Mouse (Mus musculus): ENCODE measurements around the gene Sesn3.
"Not testable (repeated sequence)": the region's sequence is repeated elsewhere in the genome, so short reads cannot be mapped to it uniquely, and the experiment has no call there.

Sesn3 gene

DNA sequence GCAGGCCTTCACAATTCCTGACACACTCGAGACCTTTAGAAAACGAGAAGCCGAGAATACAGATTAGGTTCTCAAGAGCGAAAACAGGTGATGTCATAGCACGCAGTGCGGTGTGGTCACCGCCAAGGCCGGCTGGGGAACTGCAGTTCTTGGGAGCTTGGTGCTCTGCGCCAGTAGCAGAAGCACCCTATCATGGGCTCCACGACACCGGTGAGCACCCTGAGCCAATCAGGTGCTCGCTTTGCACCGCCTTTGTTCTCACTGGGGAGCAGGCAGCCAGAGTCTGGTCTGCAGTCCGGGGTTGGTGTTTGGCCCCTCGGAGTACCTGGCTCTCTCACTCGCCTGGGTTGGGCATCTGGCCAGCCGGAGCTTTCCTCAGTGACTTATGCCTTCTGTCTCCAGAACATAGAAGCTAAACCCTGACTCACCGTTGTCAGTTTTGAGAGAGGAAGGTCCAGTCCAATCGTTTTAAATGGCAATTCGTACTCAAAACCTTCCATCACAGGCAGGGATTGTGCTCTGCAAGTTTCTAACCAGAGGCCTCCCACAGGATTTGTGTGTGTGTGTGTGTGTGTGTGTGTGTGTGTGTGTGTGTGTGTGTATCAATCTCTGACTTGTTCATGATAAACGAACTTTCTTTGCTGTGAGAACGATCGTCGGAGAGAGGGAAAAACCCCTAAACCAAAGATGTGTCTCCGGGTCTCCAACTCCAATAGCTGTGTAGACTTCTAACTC is at the start of gene Sesn3:
Sesn3 (plus strand) TSS at position 82 of the 735 bp plus-strand sequence.
- DNase-seq (ENCODE audit: low spot score) = peak; percentile 78

DNA sequence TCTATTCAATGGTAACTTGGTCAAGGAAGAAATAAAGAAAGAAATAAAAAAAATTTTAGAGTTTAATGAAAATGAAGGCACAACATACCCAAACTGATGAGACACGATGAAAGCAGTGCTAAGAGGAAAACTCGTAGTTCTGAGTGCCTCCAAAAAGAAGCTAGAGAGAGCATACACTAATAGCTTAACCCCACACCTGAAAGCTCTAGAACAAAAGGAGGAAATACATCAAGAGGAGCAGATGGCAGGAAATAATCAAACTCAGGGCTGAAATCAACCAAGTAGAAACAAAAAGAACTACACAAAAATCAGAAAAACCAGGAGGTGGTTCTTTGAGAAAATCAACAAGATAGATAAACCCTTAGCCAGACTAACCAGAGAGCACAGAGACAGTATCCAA is 47.8 kb upstream of the Sesn3 start:
- DNase-seq (ENCODE audit: low spot score) = not testable (repeated sequence)

DNA sequence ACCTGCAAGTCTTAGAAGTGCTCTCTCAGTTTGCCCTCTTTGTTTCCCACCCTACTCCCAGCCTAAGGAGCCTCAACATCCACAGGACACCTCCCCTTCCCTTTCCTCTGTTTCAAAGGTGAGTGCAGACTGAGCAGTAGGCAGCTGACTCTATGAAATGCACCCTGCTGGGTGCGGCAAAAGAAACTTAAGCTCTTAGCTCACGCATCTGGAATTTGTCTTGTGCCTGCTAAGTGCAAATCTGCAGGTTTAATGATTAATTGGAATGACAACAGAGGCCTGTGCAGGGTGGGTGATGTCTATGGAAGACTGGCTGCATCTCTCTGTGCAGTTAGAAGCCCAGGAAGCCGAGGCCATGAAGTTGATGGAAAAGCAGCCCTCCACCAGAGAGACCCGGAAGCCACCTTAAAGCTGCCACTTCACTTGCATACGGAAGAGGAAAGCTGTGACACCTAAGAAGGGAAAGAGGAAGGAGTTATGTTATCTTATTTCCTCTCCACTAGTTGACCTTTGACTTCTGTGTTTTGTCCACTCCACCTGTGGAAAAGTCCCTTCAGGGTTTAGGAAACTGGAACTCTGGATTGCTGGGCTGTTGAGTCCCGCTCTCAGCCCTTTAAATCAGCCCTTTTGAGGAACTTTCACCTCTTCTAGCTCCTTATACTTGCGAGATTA is 41.0 kb upstream of the Sesn3 start:
- DNase-seq (ENCODE audit: low spot score) = peak; percentile 12

DNA sequence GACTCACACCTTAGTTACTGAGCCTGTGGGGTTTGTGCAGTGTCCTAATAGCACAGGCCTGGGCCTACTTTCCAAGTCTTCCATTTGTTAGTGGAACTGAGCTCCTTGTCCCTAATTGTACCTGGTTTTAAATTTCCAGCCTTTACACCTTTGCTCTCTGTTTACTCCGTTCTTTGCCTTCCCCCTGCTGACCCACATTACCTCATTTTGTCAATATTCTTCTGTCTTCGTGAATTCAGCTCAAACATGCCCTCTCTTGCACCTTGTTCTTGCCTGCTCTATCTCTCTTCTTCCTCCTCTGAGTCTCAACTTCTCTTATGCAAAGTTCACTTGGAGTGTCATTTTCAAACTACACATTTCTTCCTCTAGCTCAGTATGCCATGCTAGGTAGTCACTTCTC is 39.6 kb upstream of the Sesn3 start:
- DNase-seq (ENCODE audit: low spot score) = no peak

DNA sequence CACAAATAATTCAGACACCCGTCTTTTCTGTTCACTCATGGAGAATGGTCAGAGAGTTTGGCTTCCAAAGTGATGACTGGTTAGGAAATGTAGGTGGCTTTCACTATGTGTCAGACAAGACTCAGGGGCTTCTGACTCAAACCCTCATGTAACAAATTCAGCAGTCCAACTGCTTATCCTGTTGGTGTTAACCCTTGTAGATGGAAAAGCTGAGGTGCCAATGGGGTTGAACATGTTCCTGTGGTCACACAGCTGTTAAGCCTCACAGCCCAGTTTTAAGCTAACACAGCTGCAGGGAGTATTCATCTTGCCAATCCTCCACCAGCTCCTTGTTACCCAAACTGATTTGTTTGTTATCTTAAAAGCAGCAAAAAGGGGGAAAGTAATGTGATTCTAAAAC is 33.9 kb upstream of the Sesn3 start:
- DNase-seq (ENCODE audit: low spot score) = not testable (repeated sequence)

GRCm38 (mm10) chr9:14242308-14242707 is 32.6 kb upstream of the Sesn3 start:
- DNase-seq (ENCODE audit: low spot score) = no peak

GRCm38 (mm10) chr9:14244528-14244927 is 30.3 kb upstream of the Sesn3 start:
- no peak for DNase-seq (ENCODE audit: low spot score)

- DNase-seq (ENCODE audit: low spot score) = no peak
Measured at GRCm38 (mm10) chr9:14245013-14245586, 29.8 kb upstream of the Sesn3 start.

- peak; percentile 29 for DNase-seq (ENCODE audit: low spot score)
Measured at GRCm38 (mm10) chr9:14246016-14246799, 28.7 kb upstream of the Sesn3 start.

DNA sequence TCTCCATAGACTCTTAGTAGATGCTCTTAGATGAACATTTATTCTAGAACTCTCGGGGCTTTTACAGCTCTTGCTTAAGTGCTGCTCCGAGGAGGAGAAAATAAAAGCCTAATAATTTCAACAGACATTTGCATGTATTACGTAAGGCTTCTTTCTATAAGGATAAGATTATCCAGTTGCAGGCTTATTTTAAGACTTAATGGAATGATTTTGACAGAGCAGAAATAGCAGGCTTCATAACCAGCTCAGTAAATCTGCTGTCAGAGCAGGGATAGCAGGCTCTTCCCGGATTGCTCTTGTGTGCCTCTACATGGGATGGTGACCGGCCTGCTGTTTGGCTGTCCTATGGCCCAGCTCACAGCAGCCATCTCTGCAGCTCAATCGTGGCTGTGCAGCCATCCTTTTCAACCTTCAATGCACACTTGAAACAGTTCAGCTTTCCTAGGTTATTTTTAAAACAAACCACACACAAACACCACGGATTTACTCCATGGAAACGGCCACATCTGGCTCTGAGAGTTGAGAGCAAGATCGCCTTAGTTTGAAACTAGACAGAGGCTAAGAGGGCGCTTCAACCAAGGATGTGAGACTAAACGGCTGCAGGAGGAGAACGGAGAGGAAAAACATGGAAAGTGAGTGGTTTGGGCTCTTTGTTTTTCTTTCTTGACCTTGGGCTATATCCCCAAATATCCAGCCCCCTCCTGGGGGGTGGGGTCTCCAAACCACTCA is 27.2 kb upstream of the Sesn3 start:
- no peak for DNase-seq (ENCODE audit: low spot score)

DNA sequence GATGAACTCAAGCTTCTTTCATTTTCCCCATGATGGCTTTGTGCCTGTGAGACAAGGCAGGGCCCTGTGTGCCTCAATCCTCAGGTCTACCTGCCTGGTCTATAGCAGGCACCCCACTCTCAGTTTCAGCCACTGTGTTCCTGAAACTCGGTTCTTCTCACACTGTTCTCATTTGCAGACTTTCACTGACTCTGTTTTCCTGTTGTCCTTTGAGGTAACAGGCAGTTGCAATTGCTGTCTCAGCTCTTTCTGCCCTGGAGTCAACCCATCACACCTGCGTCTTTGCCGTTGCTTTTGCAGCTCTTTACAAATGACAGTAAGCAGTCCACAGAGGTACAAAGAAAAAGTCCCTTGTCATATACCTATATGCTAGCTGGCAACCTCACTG is 26.7 kb upstream of the Sesn3 start:
- no peak for DNase-seq (ENCODE audit: low spot score)

DNA sequence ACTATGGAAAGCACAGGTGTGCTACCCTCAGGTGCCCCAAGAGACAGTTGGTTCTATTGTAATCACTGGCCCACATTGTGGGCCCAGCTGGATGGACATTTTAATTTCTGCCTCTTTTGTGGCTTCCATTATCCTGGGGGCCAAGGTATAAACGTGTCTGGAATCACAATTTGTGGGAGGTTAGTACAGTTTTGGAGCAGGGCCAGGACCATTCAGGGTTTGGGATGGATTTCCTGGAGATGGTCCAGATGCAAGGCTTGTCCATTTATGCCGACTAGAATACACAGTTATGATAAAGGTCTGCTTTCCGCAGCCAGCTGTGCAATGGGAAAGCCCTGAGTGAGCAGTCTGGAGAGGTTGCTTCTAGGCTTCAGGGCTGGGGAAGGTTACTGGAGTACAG is 13.7 kb upstream of the Sesn3 start:
- DNase-seq (ENCODE audit: low spot score) = no peak

DNA sequence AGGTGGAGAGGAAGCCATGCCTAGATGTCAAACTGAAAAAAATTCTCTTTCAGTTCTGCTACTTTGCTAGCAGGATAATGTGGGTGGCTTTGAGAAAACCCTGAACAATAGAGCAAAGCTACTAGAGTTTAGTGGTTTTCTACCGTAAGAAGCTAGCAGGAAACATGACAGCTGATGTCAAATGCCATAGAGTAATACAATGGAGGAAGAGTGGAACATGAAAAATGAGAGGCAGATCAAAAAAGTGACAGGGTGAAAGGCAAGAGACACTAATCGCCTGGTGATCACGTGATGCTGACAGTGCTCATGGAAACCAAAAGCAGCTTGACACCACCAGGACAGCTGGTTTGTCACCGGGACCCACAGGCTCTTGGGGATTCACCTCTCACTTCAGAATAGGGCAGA is 12.3 kb upstream of the Sesn3 start:
- no peak for DNase-seq (ENCODE audit: low spot score)

- no peak for DNase-seq (ENCODE audit: low spot score)
Measured at GRCm38 (mm10) chr9:14266470-14266869, 8.4 kb upstream of the Sesn3 start.

DNA sequence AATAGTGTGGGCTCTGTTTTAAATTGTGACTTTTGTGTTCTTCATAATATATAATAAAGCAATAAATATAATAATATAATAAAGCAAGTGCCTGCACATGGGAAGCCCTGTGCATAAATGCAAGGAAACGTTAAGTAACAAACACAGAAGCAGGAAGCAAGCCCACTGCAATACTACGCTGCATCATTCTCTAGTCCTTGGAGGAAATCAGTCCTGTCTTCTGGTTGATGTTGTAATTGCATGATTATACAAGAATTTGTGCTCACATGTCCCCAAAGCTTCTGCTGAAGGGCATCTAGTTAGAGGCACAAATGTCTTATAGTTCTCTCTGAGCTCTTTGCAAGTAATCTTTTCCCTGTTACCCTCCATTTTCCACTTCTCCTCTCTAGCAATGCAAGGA is 6.3 kb upstream of the Sesn3 start:
- DNase-seq (ENCODE audit: low spot score) = no peak

DNA sequence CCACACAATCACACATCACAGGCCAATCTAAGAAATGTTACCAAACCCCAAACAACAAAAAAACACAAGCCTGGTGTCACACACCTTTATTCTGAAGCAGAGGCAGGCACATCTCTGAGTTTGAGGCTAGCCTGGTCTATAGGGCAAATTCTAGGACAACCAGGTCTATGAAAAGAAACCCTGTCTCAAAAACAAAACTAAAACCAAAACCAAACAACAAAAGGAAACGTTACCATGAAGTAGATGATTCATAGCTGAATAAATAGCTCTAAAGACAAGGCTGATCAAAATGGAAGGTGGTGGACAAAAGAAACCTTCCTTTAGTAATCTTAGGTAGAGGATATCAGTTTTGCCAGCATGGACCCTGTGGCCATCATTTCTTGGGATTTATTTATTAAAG is 1.9 kb upstream of the Sesn3 start:
- DNase-seq (ENCODE audit: low spot score) = no peak

DNA sequence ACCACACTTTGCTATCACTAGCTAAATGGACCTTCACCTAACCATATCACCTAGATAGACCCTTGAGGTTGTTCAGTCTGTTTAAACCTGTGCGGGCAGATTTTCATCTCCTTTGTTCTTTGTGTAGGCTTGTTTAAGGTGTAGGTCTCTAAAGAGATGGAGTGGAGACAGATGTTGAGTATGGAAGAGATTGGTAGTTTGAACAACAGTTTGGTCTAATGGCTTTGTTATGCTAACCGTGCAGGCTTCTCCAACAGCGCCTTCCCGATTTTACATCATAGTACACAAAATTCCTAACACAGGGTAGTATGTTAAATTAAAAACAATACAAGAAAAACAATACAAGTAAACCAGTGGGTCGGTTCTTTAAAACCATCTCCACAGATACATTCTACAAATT is 281 bp upstream of the Sesn3 start:
- DNase-seq (ENCODE audit: low spot score) = no peak

DNA sequence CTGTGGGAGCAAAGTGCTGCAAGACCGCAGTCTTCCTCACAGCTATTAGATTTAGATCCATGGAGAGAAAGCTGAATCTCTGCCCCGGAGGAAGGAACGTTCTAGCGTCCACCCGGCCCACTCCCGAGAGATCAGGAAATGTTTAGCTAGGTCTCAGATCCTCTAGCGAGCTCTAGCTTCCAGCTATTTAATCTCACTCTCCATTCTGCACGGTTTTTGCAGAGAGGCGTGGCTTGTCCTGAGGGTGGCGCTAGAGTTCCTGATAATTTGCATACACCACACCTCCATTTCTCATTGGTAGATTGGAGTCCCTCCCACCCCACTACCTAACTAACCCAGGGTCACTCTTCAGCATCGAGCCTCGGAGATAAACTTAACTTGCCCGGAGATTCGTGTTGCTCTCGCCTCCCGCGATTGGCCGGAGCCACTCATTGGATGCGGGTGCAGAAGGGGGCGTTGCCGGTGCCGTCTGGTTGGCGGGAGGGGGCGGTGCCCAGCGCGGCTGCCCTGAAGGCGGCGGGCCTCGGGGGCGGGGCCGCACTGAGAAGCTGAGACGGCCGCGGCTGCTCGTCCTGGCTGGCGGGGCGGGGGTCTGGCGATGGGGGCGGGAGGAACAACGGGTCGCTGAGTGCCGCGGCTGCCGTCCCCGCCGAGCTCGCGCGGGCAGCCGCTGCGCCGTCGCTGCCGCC is 1.1 kb downstream of the Sesn3 start:
- peak; percentile 98 for DNase-seq (ENCODE audit: low spot score)

GRCm38 (mm10) chr9:14276481-14277287 is 1.8 kb downstream of the Sesn3 start:
- DNase-seq (ENCODE audit: low spot score) = peak; percentile 17

DNA sequence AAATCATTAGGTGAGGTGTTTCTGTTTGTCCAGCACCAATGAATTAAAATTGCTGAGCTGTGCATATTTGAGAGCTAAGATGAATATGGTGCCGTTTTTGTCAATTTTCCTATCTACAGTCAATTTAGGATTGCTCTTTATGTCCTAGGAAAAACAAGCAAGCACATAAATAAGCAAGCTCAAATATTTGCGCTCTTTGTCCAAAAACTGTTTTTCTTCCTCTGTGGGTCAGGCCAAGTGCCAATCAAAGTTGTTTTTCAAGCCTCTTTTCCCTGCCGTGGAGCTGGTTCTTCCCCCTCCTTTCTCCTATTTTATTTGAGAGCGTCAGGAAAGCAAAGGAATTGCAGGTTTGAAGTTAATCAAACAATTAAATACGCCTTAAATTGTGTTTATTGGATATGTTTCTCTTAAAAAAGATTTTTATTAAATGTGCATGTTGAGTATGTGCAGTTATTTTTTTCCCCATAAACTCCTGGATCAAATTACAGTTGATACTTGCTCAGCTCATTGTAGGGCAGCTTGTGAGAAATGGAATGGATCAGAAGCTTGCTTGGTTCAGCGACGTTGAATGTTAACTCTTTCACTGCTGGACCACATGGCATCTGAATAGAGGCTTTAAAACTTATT is 2.6 kb downstream of the Sesn3 start:
- peak; percentile 10 for DNase-seq (ENCODE audit: low spot score)
